Mouse (Mus musculus) adrenal gland, adult (tissue): ENCODE measurements at regions not wholly inside any gene's neighbourhood (a gene's known extent, or its start where the extent isn't known, plus 50 kb on each side); places are given as distances from the start of the nearest gene placed in this dataset.

Experiments used
- DNase-seq, 2 experiments: peaks; one replicate each; pipeline ENCODE4 v3.0.0; 2022 to 2023; ENCODE audit warnings: low spot score in 1 of 2; ENCODE audit not compliant: inconsistent age in 2 of 2

GRCm38 (mm10) chr10:67672281-67672680 is 123.5 kb upstream of the Ado start:
- no peak for DNase-seq

GRCm38 (mm10) chr10:67669066-67669465 is 120.3 kb upstream of the Ado start:
- DNase-seq, result no peak

- DNase-seq, result no peak
Measured at GRCm38 (mm10) chr10:67663028-67663427, 114.3 kb upstream of the Ado start.

- DNase-seq, result no peak
Measured at GRCm38 (mm10) chr10:67661666-67662065, 112.9 kb upstream of the Ado start.

- no peak for DNase-seq
Measured at GRCm38 (mm10) chr10:67658005-67658545, 109.3 kb upstream of the Ado start.

GRCm38 (mm10) chr10:67657305-67657704 is 108.5 kb upstream of the Ado start:
- no peak for DNase-seq

GRCm38 (mm10) chr10:67654518-67654917 is 105.8 kb upstream of the Ado start:
- no peak for DNase-seq

GRCm38 (mm10) chr10:67652300-67652699 is 103.5 kb upstream of the Ado start:
- DNase-seq, result no peak

- DNase-seq, result no peak
Measured at GRCm38 (mm10) chr10:67651386-67651785, 102.6 kb upstream of the Ado start.

- peak; percentile 60 to 87 for DNase-seq
Measured at GRCm38 (mm10) chr10:67647777-67648727, 99.3 kb upstream of the Ado start.

- DNase-seq, result no peak
Measured at GRCm38 (mm10) chr10:67646659-67647559, 98.2 kb upstream of the Ado start.

GRCm38 (mm10) chr10:67645821-67646220 is 97.1 kb upstream of the Ado start:
- DNase-seq, result no peak

GRCm38 (mm10) chr10:67644280-67644679 is 95.5 kb upstream of the Ado start:
- DNase-seq, result peak; percentile 13 to 47

- peak in 1 of 2 experiments; percentile 34 for DNase-seq
Measured at GRCm38 (mm10) chr10:67643685-67644084, 94.9 kb upstream of the Ado start.

- DNase-seq, result no peak
Measured at GRCm38 (mm10) chr10:67637339-67637738, 88.6 kb upstream of the Ado start.

GRCm38 (mm10) chr10:67636569-67636968 is 87.8 kb upstream of the Ado start:
- peak; percentile 15 to 57 for DNase-seq

GRCm38 (mm10) chr10:67634795-67635194 is 86.0 kb upstream of the Ado start:
- DNase-seq, result no peak

- no peak for DNase-seq
Measured at GRCm38 (mm10) chr10:67633063-67633462, 84.3 kb upstream of the Ado start.

- DNase-seq, result no peak
Measured at GRCm38 (mm10) chr10:67623338-67623737, 74.6 kb upstream of the Ado start.

- DNase-seq, result no peak
Measured at GRCm38 (mm10) chr10:67620018-67620417, 71.3 kb upstream of the Ado start.

- no peak for DNase-seq
Measured at GRCm38 (mm10) chr10:67618112-67618511, 69.4 kb upstream of the Ado start.
